Mouse (Mus musculus) C2C12 (cell line): ENCODE measurements around the gene C77080. TPM values are rescaled to one million over a fixed set of nuclear protein-coding genes. Genes with fewer than 3 reads are reported as not detected.
"Not testable (repeated sequence)": the region's sequence is repeated elsewhere in the genome, so short reads cannot be mapped to it uniquely, and the experiment has no call there.

Source experiments
- H3K27me3 ChIP-seq: one replicate; pipeline ENCODE4 v1.6.1; 2011; ENCODE audit not compliant: control insufficient read depth, insufficient read depth, insufficient read length
- H3K36me3 ChIP-seq: one replicate; pipeline ENCODE4 v1.6.1; 2011; ENCODE audit not compliant: control insufficient read depth, insufficient read depth
- H3K4me3 ChIP-seq: one replicate; pipeline ENCODE4 v1.5.1; 2011; ENCODE audit warnings: mild to moderate bottlenecking, control low read depth; ENCODE audit not compliant: poor library complexity, insufficient read depth, severe bottlenecking
- H3K79me2 ChIP-seq: one replicate; pipeline ENCODE4 v1.6.1; 2011; ENCODE audit not compliant: control insufficient read depth, insufficient read depth
- H3K79me3 ChIP-seq: one replicate; pipeline ENCODE4 v1.6.1; 2011; ENCODE audit warnings: low read depth, control low read depth
- H3ac ChIP-seq: one replicate; pipeline ENCODE3; 2011; ENCODE audit warnings: low read depth; ENCODE audit not compliant: control insufficient read depth, insufficient read length
- CEBPB ChIP-seq: IDR thresholded peaks from one replicate; pipeline ENCODE4 v1.6.1; 2011; ENCODE audit warnings: low read depth, mild to moderate bottlenecking, control low read depth, moderate library complexity
- CTCF ChIP-seq: IDR thresholded peaks from one replicate; pipeline ENCODE4 v1.5.1; 2011; ENCODE audit not compliant: control insufficient read depth, insufficient read depth, insufficient read length
- FOSL1 ChIP-seq: IDR thresholded peaks from one replicate; pipeline ENCODE4 v1.8.0; 2011; ENCODE audit warnings: mild to moderate bottlenecking, low read length; ENCODE audit not compliant: poor library complexity, insufficient read depth, severe bottlenecking
- MAX ChIP-seq: IDR thresholded peaks from one replicate; pipeline ENCODE4 v1.6.1; 2011; ENCODE audit warnings: mild to moderate bottlenecking, control low read depth
- MYOD1 ChIP-seq: IDR thresholded peaks from one replicate; pipeline ENCODE4 v1.6.1; 2011; ENCODE audit warnings: low read depth; ENCODE audit not compliant: control insufficient read depth, insufficient read length
- MYOG ChIP-seq: IDR thresholded peaks from one replicate; pipeline ENCODE4 v1.6.1; 2011; ENCODE audit not compliant: control insufficient read depth, insufficient read length; ENCODE audit errors: extremely low read depth
- USF1 ChIP-seq: IDR thresholded peaks from one replicate; pipeline ENCODE4 v1.6.1; 2011; ENCODE audit warnings: low read depth, mild to moderate bottlenecking, control low read depth, moderate library complexity
- polyA plus RNA-seq: library from polyadenylated mRNA; unstranded; fragments of >200 nt; fragmentation: generic; extraction: Trizol; gene quantifications from one replicate; pipeline ENCODE4 v1.2.1, GENCODE M21; 2012; ENCODE audit warnings: missing spikeins

Gene C77080
- polyA plus RNA-seq, 1 experiment, result 30.1 TPM

DNA sequence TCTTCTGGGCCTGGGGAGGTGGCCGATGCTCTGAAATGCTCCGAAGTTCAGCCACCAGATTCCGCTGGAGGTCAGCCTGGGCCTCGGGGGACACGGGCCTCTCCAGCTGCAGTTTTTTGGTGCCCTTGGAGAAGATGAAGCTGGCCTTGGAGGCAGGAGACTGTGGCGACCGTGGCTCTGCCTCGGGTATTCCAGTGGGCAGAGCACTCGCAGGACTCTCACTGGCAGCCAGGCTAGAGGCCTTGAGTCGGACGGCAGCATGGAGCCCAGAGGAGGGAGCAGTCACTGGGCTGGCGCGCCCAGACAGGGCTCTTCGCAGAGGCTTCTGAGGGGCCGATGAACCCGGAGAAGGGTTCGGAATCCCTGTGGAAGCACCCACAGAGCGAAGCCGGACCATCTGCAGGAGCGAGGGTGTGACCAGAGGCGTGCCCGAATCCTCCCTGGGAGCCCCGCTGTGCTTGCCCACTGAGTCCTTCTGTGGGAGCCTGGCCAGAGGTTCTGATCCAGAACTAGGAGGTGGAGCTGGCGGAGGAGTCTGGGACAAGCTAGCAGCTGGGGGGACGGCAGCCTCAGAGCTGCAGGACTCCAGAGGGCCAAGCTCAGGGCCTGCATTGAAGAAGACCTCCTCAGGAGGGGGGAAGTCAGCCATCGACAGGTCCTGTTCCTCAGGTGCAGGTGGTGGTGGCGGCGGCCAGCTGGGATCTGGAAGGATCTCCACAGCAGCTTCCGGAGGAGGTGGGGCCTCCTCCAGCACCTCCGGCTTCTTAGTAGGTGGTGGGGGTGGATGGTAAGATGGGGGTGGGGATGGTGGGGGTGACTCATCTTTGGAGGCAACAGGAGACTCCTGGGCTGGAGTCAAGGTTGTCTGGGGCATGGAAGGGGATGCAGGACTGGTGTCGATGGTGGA is 38.9 kb downstream of the C77080 start:
- Histone ChIP-seq H3K36me3 (peaks cover 76% of the 10 kb centered on the region), H3K79me2 (peaks cover 35% of the 10 kb centered on the region), H3ac (no peak overlapping the region), H3K27me3 (no peaks in the 10 kb centered on the region), H3K79me3 (peaks cover 9% of the 10 kb centered on the region), H3K4me3 (no peak overlapping the region)
- TF ChIP-seq FOSL1, result no peak
- TF ChIP-seq CEBPB, result no peak
- no peak for TF ChIP-seq USF1
- no peak for TF ChIP-seq CTCF
- TF ChIP-seq MYOD1, result no peak
- TF ChIP-seq MAX, result no peak
- TF ChIP-seq MYOG, result no peak

- TF ChIP-seq USF1, result no peak
- no peak for TF ChIP-seq MAX
- no peak for TF ChIP-seq CEBPB
- no peak for TF ChIP-seq MYOD1
- TF ChIP-seq CTCF, result no peak
- no peak for TF ChIP-seq MYOG
- no peaks in the 10 kb centered on the region for H3K27me3 ChIP-seq
- no peak overlapping the region for H3K4me3 ChIP-seq
- no peak overlapping the region for H3ac ChIP-seq
- peaks cover 26% of the 10 kb centered on the region for H3K79me2 ChIP-seq
- H3K79me3 ChIP-seq, result peaks cover under 1% of the 10 kb centered on the region
- H3K36me3 ChIP-seq, result peaks cover 85% of the 10 kb centered on the region
Measured at GRCm38 (mm10) chr4:129221097-129222010, 39.9 kb downstream of the C77080 start.

DNA sequence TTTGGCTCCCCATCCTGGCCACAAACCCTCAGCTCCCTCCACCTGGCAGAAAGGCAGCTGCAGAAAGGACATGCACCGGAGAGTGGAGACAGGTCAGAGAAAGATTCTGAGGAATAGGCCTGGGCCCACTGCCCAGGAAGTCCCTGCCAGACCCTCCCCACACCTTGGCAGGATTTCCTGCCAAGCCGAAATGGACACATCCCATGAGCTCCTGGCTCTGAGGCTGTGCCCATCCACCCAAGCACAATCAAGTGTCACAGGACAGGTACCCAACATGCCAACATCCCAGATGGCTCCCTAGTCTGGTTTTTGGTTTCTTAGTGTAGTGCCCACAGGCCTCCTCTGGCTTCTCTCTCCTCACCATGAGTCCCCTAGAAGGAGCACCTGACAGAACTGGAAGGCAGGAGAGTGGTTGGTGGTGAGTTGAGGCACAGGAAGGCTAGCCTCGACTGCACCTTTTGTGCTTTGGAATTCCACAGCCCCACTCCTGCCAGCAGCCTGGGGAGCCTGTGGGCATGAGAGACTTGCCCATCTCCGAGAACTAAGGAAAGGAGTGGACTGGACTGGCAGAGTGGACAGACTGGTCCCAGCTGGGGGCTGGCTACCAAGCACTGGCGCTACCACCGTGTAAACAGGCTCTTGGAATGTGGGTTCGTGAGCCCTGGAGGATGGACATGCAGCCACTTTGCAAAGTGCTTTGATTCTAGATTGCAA is 40.7 kb downstream of the C77080 start:
- Histone ChIP-seq H3K79me3 (no peaks in the 10 kb centered on the region), H3K36me3 (peaks cover 86% of the 10 kb centered on the region), H3K27me3 (no peaks in the 10 kb centered on the region), H3ac (no peak overlapping the region), H3K4me3 (no peak overlapping the region), H3K79me2 (peaks cover 18% of the 10 kb centered on the region)
- TF ChIP-seq MAX (no peak), CEBPB (no peak), CTCF (no peak), MYOG (no peak), MYOD1 (no peak), USF1 (no peak), FOSL1 (no peak)

DNA sequence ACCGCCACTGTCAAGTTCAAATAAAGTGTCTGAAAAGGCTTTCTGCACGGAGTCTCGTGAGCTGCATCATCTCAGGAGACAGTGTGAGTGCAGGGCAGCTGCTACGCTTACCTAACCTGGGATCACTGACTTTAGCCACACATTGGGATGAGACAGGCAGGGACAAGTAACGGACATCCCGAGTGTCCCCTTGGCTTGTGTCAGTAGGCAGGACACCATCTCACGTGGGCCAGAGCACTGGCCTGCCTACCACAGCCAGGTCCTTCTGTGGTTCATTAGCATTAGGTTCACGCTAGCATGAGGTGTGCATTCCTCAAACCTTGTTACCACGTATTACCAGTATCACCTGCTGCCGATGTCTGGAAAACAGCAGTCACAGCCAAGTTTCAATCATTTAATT is 42.0 kb downstream of the C77080 start:
- Histone ChIP-seq H3K4me3 (no peak overlapping the region), H3K79me2 (peaks cover 7% of the 10 kb centered on the region), H3K79me3 (no peaks in the 10 kb centered on the region), H3ac (no peak overlapping the region), H3K27me3 (no peaks in the 10 kb centered on the region), H3K36me3 (peaks cover 84% of the 10 kb centered on the region)
- no peak for TF ChIP-seq CEBPB
- TF ChIP-seq FOSL1, result no peak
- no peak for TF ChIP-seq MYOD1
- no peak for TF ChIP-seq MYOG
- no peak for TF ChIP-seq MAX
- TF ChIP-seq CTCF, result no peak
- TF ChIP-seq USF1, result no peak

GRCm38 (mm10) chr4:129218569-129219175 is 42.5 kb downstream of the C77080 start:
- Histone ChIP-seq H3ac (no peak overlapping the region), H3K79me3 (no peaks in the 10 kb centered on the region), H3K79me2 (peaks cover 7% of the 10 kb centered on the region), H3K27me3 (no peaks in the 10 kb centered on the region), H3K36me3 (peaks cover 84% of the 10 kb centered on the region), H3K4me3 (no peak overlapping the region)
- TF ChIP-seq MYOG (no peak), FOSL1 (no peak), USF1 (no peak), MYOD1 (no peak), CEBPB (no peak), MAX (no peak), CTCF (no peak)

DNA sequence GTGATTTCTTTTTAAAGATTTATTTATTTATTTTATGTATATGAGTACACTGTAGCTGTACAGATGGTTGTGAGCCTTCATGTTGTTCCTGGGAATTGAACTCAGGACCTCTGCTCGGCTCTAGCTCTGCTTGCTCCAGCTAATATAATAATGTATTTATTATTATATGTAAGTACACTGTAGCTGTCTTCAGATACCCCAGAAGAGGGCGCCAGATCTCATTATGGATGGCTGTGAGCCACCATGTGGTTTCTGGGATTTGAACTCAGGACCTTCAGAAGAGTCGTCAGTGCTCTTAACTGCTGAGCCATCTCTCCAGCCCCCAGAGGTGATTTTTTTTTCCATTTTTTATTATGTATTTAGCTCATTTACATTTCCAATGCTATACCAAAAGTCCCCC is 48.7 kb downstream of the C77080 start:
- not testable (repeated sequence) for H3K79me2 ChIP-seq, H3K4me3 ChIP-seq, H3K27me3 ChIP-seq, H3K79me3 ChIP-seq, H3ac ChIP-seq
- H3K36me3 ChIP-seq, result peaks cover 88% of the 10 kb centered on the region
